Mouse (Mus musculus) lung, postnatal 0 days (tissue): ENCODE measurements around the gene Srrm3.

ENCODE experiments used
- CTCF ChIP-seq: IDR thresholded peaks from 2 replicates; pipeline ENCODE4 v1.5.1; 2016; ENCODE audit warnings: antibody characterized with exemption, mild to moderate bottlenecking
- EP300 ChIP-seq: IDR thresholded peaks from 2 replicates; pipeline ENCODE4 v1.6.1; 2016; ENCODE audit warnings: antibody characterized with exemption, mild to moderate bottlenecking, control low read depth

DNA sequence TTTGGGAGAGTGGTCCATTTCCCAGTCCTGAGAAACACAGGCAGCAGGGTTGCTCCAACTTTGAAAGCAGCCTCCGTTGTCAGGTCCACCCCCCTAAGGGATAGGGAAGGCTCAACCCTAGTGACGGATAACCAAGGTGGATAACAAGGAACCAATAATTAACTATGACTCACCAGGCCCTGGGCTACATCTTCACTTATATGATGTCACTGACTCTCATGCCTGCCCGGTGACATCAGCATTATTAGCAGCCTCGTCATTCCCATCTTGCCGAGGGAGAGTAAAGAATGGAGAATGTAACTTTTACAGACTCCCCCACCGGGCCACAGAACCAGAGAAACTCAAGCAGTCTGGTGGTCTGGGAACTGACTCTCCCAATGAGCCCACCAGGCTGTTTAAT lies 78.0 kb downstream of the Srrm3 start:
- TF ChIP-seq EP300 (no peak), CTCF (no peak)
